Mouse (Mus musculus) T-helper 1 cell (primary cell): ENCODE results near the gene Sp2.

Experiments
- in situ Hi-C: fragments of 300-600 bp; cut with MboI, MseI; formaldehyde crosslinking; loops from one replicate; pipeline ENCODE4 v1.15.1; 2025; ENCODE audit warnings: high pct_unique_total_duplicates

Sp2 gene

DNA sequence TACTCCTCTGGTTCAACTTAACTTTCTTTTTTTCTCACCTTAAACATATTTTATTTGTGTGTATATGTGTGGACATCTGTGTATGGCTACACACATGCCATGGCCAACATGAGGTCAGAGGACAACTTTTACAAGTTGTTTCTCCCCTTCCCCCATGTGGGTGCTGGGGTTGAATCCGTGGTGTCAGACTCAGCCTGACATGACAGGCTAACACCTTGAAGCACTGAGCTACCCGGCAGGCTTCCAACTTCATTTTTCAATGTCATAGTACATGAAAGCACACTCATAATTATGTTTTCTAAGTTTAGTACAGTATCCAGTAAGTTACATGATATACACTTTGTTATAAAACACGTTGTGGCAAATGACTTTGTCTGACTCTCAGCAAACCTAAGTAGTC, 12.4 kb downstream of the Sp2 start:
- in situ Hi-C loops, result no loop called here

DNA sequence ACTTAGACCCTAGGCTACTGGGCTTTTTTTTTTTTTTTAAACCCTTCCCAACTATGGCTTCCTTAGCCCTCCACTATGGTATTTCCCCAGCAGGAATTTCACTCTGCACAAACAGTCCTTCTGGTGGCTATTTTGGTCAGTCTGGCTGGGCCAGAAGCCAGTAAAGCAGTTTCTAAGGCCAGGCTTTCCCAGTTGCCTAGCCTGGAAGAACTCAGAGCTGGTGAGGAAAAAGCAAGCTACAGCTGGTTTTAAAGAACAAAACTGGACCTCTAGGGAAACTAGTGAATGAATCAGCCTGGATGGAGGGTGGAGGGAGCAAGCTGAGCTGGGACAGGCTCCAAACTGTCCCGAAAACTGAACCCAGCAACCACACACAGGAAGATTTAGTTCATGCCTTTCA, 13.0 kb downstream of the Sp2 start:
- in situ Hi-C loops, result no loop called here

DNA sequence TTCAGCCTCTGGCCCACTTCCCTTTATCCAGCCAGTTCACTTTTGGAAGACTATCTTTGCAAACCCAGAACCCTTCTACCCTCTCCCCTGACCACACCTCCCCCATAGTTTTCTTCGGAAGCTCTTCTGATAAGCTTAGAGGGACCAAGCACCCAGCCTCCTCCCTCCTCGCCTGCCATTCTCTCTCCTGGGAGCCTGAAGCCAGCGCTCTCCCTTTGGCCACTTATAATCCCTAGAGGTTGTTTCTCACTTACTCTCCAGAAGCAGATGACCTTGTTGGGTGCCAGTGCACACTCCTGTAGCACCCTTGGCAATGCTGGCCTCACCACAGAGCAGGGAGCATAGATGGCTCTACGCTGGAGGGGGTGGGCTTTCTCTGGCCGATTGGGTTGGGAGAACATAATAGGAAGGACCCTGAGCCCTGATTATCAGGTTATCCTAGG, 13.5 kb downstream of the Sp2 start:
- in situ Hi-C loops, result no loop called here

DNA sequence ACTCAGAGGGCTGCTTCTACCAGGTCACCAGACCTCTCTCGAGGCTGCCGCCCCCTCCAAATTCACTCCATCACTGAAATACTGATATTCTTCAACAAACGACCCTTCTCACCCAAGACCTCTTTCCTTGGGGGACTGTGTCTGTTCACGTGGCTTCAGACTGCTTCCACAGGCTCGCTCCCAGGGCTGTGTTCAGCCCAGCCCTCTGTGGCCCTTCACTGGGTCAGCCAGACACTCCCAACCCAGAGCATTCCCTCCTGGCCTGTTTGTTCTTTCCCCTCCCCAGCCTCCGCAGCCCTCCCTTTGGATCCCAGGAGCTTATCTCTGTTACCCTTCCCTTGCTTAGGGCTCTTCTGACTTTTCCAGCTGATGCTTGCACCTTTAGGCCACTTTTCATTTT, 14.3 kb downstream of the Sp2 start:
- in situ Hi-C loops, result no loop called here

DNA sequence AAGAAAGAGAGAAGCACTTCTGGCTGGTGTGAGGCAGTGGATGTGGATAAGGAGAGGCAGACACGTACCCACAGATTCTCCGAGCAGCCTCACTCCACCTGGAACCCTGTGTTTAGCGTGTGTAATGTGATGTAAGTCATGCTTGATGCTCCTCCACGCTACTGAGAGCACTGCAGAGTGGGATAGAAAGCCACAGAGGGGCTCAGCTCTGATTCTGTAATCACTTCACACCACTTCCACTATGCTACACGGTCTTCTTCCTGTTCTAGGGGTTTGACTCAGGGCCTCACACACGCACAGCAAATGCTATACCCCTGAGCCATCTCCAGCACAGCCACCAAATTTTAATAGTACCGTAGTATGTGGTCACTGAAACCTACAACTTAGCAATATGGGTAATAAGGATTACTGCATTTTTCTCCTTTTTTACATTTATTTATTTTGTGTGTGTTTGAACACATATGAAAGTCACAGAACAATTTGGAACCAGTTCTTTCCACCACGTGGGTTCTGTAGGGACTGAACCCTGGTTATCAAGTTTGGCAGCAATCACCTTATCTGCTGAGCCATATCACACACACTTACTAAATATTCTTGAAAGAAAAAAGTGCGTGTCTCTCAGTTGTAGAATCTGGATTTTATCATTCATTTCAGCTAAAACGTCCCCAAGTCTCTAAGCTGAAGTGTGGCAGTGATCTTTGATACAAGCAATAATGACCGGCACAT, 15.1 kb downstream of the Sp2 start:
- in situ Hi-C loops, result no loop called here

DNA sequence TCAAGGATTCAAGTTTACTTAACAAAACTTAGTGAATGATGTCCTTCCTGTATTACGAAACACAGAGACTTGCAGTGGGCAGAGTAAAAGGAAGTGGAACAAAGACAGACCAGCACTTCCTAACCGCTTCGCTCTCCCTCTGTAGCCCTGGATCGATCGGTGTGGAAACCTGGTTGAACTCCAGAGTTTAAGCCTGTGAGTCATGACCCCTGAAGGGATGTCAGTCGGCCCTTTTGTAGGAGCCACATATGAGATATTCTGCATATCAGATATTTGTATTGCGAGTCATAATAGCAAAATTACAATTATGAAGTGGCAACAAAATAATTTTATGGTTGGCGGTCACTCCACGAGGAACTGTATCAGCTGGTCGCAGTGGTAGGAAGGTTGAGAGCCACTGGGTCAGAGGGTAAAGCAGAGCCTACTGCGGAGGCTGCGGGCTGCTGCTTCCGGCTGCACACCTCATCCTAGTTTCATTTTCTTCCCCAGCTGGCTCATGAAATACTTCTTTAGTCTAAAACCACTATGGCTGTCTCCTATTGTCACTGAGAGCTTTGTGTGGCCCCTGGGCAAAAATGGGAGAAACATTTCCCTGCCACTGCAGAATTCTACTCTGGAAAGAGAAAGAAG, 15.7 kb downstream of the Sp2 start:
- in situ Hi-C loops, result no loop called here

DNA sequence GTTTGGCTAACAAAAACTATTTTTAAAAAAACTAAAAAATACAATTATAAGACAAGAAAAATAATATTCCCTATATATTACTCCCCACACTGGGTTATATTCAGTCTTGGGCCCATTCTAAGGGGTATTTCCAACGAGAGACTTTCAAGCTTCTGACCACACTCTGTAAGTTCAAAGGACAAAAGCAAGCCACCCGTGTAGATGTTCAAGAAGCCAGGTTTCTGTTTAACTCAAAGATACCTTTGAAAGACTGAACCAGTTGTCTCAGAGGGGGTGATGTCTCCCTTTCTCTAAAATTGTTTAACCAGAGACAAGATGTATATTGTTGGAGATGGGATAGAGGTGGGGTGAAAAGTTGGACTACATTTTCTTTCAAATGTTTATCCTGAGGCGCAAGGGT, 16.6 kb downstream of the Sp2 start:
- in situ Hi-C loops, result no loop called here

DNA sequence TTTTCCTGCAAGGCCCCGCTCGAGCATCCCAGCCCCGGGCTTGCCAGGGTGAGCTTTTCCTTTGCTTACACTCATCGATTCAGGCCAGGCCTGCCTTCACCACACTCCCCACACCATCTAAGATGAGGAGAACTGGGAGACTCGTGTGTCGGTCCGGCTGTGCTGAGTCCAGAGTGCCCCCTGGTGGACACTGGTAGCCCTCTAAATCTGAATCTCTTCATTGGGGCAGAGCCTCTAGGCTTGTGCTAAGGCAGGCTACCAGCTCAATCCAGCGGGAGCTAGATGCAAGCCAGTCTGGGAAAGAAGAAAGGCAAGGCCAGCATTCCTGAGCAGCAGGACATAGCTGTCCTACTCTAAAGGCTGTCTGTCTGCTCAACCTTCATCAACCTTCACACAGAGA, 19.2 kb downstream of the Sp2 start:
- in situ Hi-C loops, result loop anchor here (5.0 kb wide), 1 partner anchor 91 kb away; no protein-coding TSS in a partner anchor

DNA sequence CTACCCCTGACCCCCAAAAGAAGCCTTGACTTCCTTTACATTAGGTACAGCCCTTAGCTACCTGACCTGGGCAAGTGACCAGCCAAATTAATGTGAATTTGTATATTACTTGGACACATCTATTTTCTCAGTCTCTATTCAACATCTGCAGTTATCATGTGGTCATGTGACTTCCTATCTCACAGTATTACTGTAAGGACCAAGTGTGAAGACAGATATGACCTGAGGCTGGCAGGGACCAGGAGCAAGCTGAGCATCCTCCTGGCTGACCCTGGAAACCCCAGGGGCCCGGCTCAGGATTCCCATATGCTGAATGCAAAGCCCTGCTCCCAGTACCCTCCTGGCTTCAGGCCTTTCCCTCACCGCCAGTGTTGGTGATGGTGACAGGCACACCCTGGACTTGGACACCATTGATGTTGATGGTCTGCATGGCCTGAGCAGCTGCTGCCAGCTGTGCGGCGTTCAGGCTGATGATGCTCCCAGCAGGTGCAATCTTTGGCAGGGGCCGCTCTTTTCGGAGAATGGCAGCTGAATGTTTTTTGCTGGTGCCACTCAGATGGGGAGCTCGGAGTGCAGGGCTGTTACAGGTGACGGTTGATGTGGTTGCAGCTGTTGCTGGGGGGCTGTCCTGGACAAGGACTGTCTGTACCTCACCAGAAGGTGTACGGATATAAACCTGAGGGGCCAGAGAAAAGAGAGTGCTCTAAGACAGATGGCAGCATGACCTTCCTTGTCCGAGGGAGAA, 25.5 kb downstream of the Sp2 start:
- in situ Hi-C loops, result no loop called here

DNA sequence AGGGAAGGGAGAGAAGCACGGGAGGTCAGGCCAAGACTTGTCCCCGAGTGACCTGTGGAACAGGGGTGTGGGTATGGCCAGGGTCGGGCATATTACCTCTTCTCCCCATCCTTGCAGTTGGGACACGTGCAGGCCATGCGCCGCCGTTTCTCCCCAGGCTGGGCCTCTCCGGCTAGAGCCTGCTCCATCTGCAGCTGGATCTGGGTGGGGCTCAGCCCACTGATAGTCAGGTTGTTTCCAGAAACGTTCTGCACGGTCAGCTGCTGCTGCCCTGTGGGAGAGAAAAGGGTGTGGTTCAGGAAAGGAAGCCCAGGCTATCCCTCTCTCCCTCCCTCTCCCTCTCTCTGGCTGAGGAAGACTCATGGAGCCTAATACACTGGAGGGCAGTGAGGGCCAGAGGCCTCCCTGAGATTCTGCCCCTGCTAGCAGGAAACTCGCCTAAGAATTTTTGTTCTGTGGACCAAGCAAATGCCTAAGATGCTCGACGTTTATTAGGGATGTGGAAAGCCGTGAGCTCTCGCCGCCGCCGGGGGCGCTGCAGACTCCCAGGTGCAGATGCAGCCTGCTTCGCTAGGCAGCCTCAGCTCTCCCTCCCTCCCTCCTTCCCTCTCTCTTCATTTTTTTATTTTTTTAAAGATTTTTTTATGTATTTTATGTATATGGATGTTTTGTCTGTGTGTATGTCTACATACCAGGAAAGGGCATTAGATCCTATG, 26.6 kb downstream of the Sp2 start:
- in situ Hi-C loops, result no loop called here

DNA sequence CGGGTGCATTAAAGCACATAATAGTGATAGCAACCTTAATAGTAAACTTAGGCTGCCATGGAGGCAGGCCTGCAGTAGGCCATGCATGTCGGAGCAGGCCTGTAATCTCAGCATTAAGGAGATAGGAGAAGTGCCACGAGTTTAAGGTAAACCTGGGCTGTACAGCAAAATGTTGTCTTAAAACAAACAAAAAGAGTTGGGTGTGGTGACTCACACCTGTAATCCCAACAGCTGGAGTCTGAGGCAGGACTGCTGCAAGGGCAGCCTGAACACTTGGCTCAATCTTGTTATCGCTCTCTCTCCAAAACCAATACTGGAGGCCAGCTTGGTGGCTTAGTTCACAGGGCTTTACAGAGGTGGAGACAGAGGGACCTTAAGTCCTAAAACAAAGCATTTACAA, 27.7 kb downstream of the Sp2 start:
- in situ Hi-C loops, result no loop called here

DNA sequence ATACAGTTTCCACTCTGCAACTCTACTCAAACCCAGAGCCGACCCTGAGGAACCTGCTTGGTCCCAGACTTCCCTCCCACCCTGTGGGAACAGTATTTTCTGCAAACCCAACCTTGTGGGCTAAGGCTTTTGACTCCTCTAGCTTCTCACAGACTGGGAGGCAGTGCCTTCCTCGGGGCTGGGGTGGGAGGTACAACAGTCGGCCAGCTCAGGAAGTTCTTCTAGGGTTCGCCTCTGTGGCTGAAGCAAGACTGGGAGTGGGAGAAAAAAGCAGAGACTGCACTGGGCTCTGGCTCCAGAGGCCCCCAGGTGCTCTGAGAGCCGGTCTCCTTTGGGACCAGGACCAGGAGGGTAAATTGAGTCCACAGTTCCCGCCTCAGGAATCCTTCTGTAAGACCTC, 29.9 kb downstream of the Sp2 start:
- in situ Hi-C loops, result no loop called here

DNA sequence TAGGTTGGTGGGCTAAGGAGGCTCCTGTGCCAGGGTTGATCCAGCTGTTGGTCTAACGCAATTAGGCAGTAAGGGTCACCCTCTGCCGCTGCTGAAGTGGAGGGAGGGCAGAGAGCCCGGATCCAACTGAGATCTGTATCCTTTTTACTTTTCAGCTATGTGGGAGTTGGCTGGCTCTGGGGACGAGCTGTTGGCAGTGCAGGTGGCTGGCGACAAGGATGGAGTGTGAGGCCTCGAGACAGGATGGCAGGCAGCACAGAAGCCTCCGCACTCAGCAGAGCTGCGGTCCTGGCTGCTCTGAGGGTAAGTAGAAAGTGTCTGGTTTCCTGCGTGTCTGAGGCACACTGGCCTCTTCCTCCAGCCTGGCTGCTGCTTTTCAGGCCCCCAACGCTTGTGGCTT, 30.3 kb downstream of the Sp2 start:
- in situ Hi-C loops, result no loop called here

DNA sequence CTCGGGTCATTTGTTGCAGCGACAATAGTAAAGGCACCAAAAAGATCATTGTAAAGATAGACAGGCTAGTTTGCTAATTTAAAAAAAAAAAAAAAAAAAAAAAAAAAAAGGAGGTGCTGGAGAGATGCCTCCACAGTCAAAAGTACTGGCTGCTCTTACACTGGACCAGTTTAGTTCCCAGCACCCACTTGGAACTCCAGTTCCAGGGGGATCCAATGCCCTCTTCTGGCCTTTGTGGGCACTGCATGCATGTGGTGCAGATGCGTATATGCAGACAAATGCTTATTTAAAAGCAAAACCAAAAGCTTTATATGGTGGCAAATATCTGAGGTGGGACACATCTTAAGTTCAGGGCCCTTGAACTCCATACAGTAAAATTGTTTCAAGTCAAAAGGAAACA, 32.0 kb downstream of the Sp2 start:
- in situ Hi-C loops, result no loop called here

DNA sequence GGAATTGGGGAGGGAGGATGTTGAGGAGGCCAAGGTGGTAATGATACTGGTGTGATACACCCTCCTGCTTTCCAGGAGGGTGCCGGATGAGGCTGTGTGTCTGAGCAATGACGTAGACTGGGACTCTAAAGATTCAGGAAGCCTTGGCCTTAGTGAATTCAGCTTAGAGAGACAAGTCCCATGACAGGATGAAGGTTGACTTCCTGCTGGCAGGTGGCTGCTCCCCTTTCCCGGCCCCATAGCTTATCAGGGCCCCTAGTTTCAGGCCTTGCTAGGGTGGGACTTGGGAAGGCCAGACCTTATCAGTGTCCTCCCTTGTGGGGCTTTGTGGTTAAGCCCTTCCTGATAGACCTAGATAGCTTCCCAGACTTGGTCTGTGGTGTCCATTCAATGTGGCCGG, 34.9 kb downstream of the Sp2 start:
- in situ Hi-C loops, result no loop called here

DNA sequence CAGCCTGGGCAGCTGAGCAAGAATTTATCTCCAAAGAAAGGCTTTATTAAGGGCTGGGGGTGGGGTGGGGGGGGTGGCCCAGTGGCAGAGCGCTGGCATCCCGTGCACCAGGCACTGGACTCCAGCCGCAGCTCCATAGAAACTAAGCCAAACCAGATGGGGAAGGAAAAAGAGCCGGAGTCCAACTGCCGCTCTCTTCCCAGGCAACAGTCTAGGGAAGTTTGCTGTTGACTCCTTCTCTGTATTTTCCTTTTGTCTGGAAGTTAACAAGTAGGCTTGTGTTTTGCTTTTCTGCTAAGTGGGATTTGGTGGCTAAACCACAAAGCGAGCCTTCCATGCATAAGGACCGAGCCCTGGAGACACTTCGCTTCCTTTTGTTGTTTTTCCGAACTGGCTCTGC, 36.3 kb downstream of the Sp2 start:
- in situ Hi-C loops, result no loop called here

DNA sequence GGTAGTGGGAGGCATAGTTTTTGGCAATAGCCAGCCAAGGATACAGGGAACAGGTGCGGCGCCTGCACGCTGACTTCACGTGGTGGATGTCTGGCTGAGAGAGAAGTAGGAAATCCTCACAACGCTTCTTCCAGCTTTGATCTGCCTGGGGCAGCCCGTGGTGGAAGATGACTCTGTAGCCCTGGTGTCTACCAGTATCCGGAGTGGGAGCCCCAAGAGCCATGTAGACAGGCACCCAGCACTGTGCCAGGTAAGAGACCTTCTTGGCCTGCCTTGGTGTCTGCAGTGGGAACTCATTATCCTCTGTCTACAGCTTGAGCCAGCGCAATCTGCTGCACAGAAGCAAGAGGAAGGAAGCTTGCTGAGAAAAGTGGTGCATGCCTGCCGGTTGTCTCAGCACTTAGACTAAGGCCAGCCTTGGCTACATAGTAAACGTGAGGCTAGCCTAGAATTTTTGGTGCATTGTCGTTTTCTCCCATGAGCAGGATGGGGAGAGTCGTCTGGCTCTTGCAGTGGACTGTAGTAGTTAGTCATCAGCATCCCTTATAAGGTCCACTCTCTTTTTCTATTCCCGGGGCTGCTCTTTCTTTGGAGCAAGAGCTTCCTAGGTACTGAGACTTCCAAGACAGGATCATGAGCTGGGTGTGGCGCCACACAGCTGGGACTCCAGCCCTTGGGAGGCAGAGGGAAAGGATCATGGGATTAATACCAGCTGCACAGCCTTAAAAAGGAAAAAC, 37.7 kb downstream of the Sp2 start:
- in situ Hi-C loops, result no loop called here

DNA sequence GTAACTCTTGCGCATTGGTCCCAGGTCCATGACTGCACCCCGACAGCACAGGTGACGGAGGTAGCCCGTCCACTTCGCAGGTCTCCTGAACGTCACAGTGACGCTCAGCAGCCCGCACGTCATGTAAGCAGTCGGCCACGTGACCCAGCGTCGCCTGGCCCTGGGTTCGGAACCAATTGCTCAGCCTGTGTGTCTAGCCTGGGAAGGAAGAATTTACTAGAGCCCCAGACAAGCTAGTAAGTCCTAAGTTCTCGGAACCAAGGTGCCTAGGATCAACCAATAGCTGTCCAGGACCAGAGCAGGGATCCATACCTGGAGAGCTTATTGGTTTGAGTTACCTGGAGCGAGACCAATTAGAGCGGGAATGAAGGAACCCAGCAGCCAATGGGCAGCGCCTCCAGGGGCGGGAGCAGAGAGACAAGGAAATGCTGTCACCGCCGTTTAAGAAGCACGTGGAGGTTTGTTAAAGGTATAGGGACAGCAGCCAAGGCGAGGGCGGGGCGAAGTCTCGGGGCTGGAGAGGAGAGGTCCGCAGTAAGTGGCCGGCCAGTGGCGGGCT, 38.9 kb downstream of the Sp2 start, which contains the start of gene Pnpo:
Gene Pnpo (minus strand): TSS at position 241 of the 559 bp plus-strand sequence.
- in situ Hi-C loops, result no loop called here

DNA sequence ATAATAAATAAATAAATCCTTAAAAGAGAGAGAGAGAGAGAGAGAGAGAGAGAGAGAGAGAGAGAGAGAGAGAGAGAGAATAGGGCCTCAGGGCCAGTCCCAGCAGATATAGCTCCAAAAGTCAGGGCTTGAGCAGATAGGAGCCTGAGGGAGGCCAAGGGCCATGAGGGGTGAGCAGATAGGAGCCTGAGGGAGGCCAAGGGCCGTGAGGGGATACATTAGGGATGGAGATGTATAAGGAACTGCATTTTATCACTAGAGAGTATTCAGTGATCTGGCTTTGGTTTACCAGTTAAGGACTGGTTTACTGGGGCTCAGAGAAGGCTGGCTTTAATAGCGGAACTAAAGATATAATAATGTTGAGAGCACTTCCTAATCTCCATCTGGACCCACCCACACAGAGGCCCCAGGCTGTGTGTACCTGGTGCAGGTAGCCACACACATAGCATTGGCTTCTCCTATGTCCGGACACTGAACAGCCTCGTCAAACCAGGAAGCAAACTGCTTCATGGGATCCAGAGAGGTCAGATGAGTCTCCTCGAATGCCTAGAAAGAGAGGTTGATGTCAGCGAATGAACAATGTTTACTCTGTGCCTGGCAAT, 40.7 kb downstream of the Sp2 start:
- in situ Hi-C loops, result no loop called here

DNA sequence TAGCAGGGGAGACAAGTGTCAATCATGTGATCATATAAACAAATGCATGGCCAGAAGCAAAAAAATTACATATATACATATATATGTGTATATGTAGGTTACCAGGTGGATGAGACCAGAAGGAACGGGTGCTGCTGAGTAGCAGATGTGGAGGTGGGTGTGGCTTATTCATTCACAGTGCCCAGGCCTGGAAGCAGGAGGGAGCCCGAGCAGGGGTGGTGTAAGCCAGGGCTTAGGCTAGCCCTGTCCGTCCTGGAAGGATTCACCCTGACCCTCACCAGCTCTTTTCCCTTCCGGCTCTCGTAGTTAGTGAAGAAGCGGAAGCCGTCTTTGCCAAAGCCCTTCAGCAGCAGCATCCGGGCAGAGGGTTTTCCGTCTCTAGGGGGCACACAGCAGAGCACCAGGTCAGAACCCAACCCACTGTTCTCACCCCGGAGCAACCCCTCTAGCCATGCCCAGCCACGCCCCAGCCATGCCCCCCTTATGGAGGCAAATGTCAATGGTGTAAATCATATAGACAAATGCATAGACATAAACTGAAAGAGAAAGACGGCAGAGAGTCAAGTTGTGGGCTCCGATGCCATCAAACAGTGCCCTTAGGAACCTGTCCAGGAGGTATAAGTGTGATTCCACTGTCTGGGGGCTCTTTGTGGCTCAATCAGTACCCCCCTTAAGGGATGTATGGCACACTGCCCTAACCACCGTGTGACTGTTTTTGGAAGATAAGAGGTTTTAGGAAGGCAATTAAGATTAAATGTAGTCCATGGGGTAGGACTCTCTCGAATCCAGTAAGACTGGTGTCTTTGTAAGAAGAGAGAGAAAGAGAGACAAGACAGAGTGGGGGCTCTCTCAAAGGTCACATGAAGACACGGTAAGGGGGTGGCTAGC, 41.9 kb downstream of the Sp2 start:
- in situ Hi-C loops, result no loop called here
